Mouse (Mus musculus) kidney, embryonic 14.5 days (tissue): Measurements from ENCODE around the gene Ptgs1. TPM values are rescaled to one million over a fixed set of nuclear protein-coding genes. Genes with fewer than 3 reads are reported as not detected.

Experiments used
- ATAC-seq: fragments of 200-750 bp; cut with Nextera tagmentation; 2 replicates; pipeline ENCODE4 v1.8.0; 2017; ENCODE audit warnings: moderate number of reproducible peaks, mild to moderate bottlenecking, moderate TSS enrichment, moderate library complexity; ENCODE audit not compliant: low FRiP score, low TSS enrichment
- H3K27ac ChIP-seq: fragments of 300-500 bp; sonication (generic); 2 replicates; pipeline ENCODE4 v1.5.1; 2014; ENCODE audit warnings: low read depth, mild to moderate bottlenecking, low read length, moderate library complexity, mixed read lengths
- H3K27me3 ChIP-seq: fragments of 300-500 bp; sonication (generic); 2 replicates; pipeline ENCODE4 v1.6.1; 2014; ENCODE audit warnings: mild to moderate bottlenecking, low read length; ENCODE audit not compliant: control insufficient read depth, insufficient read depth
- H3K36me3 ChIP-seq: fragments of 300-500 bp; sonication (generic); 2 replicates; pipeline ENCODE4 v1.6.1; 2014; ENCODE audit warnings: low read length, mixed read lengths; ENCODE audit not compliant: control insufficient read depth, insufficient read depth
- H3K4me1 ChIP-seq: fragments of 300-500 bp; sonication (generic); 2 replicates; pipeline ENCODE4 v1.6.1; 2014; ENCODE audit warnings: low read length, mixed read lengths; ENCODE audit not compliant: control insufficient read depth, insufficient read depth
- H3K4me2 ChIP-seq: fragments of 300-500 bp; sonication (generic); replicated peaks from 2 replicates; pipeline ENCODE4 v1.6.1; 2014; ENCODE audit warnings: low read depth, mild to moderate bottlenecking, low read length
- H3K4me3 ChIP-seq: fragments of 300-500 bp; sonication (generic); 2 replicates; pipeline ENCODE4 v1.5.1; 2014; ENCODE audit warnings: mild to moderate bottlenecking, low read length
- H3K9ac ChIP-seq: fragments of 300-500 bp; sonication (generic); 2 replicates; pipeline ENCODE4 v1.6.1; 2014; ENCODE audit warnings: low read depth, mild to moderate bottlenecking, low read length, moderate library complexity
- H3K9me3 ChIP-seq: fragments of 300-500 bp; sonication (generic); 2 replicates; pipeline ENCODE4 v1.6.1; 2016; ENCODE audit warnings: low read length; ENCODE audit not compliant: control insufficient read depth
- WGBS: fragments of 180-500 bp; shearing (Covaris S2); extraction: QIAGEN DNeasy Blood & Tissue Kit; methylation state at CpG from one replicate; pipeline ENCODE4 v1.1.7; 2014; 5-methylcytosine and 5-hydroxymethylcytosine counted together
- polyA plus RNA-seq: library from polyadenylated mRNA; unstranded; fragments of >200 nt; fragmentation: Nextera tagmentation; extraction: Ambion mirVana; gene quantifications from 2 replicates; pipeline ENCODE4 v1.2.1, GENCODE M21; 2014

Gene Ptgs1
- polyA plus RNA-seq, 1 experiment from 2014 or later = 24.6 TPM

- peak overlapping the region; percentile 32; the same call in 1 of the 2 replicates for H3K4me2 ChIP-seq
- H3K36me3 ChIP-seq = no peaks in the 10 kb centered on the region
- ATAC-seq = no peak
- H3K27me3 ChIP-seq = peaks cover 12% of the 10 kb centered on the region
- peak overlapping the region; percentile 37; the same call in 1 of the 2 replicates for H3K9ac ChIP-seq
- no peaks in the 10 kb centered on the region for H3K9me3 ChIP-seq
- peak overlapping the region; percentile 9; the same call in 1 of the 2 replicates for H3K4me3 ChIP-seq
- 0 out of 2 replicates have a peak, but pooled peaks cover 4% of the 10 kb centered on the region for H3K4me1 ChIP-seq
- WGBS = 2% methylated on average over 34 of the region's 34 CpGs
- H3K27ac ChIP-seq = no peak overlapping the region
Observed at GRCm38 (mm10) chr2:36210796-36211195, 19.4 kb upstream of the Ptgs1 start.

- no peak overlapping the region for H3K4me3 ChIP-seq
- no peak overlapping the region for H3K9ac ChIP-seq
- WGBS = 6% methylated on average over 7 of the region's 7 CpGs
- H3K4me1 ChIP-seq = peaks cover 12% of the 10 kb centered on the region
- H3K9me3 ChIP-seq = no peaks in the 10 kb centered on the region
- H3K27me3 ChIP-seq = peaks cover 12% of the 10 kb centered on the region
- peak; percentile 75 for ATAC-seq
- no peak overlapping the region for H3K4me2 ChIP-seq
- H3K27ac ChIP-seq = no peak overlapping the region
- H3K36me3 ChIP-seq = no peaks in the 10 kb centered on the region
Observed at GRCm38 (mm10) chr2:36211785-36212184, 18.4 kb upstream of the Ptgs1 start.

GRCm38 (mm10) chr2:36213108-36213507 lies 17.1 kb upstream of the Ptgs1 start:
- Histone ChIP-seq H3K4me3 (no peak overlapping the region), H3K4me1 (peaks cover 23% of the 10 kb centered on the region), H3K4me2 (no peak overlapping the region), H3K36me3 (no peaks in the 10 kb centered on the region), H3K27ac (no peak overlapping the region), H3K9ac (no peak overlapping the region), H3K9me3 (no peaks in the 10 kb centered on the region), H3K27me3 (peaks cover 12% of the 10 kb centered on the region)
- ATAC-seq = no peak
- WGBS = 52% methylated on average over 7 of the region's 7 CpGs

GRCm38 (mm10) chr2:36214023-36214422 lies 16.2 kb upstream of the Ptgs1 start:
- Histone ChIP-seq H3K4me3 (no peak overlapping the region), H3K9ac (peak overlapping the region; percentile 28; the same call in 1 of the 2 replicates), H3K27me3 (peaks cover 12% of the 10 kb centered on the region), H3K9me3 (no peaks in the 10 kb centered on the region), H3K4me2 (peak overlapping the region; percentile 22), H3K27ac (no peak overlapping the region), H3K4me1 (peaks cover 23% of the 10 kb centered on the region), H3K36me3 (no peaks in the 10 kb centered on the region)
- 8% methylated on average over 8 of the region's 8 CpGs for WGBS
- ATAC-seq = peak; percentile 69; the same call in 1 of the 2 replicates

- 59% methylated on average over 5 of the region's 5 CpGs for WGBS
- Histone ChIP-seq H3K27ac (no peak overlapping the region), H3K9me3 (no peaks in the 10 kb centered on the region), H3K4me1 (peaks cover 23% of the 10 kb centered on the region), H3K36me3 (no peaks in the 10 kb centered on the region), H3K4me3 (no peak overlapping the region), H3K27me3 (peaks cover 12% of the 10 kb centered on the region), H3K9ac (peak overlapping the region; percentile 28; the same call in 1 of the 2 replicates), H3K4me2 (peak overlapping the region; percentile 22)
- no peak for ATAC-seq
Observed at GRCm38 (mm10) chr2:36214425-36214824, 15.8 kb upstream of the Ptgs1 start.

- Histone ChIP-seq H3K27me3 (peaks cover 12% of the 10 kb centered on the region), H3K4me3 (no peak overlapping the region), H3K9ac (no peak overlapping the region), H3K4me1 (peaks cover 23% of the 10 kb centered on the region), H3K27ac (no peak overlapping the region), H3K4me2 (no peak overlapping the region), H3K36me3 (no peaks in the 10 kb centered on the region), H3K9me3 (no peaks in the 10 kb centered on the region)
- ATAC-seq = no peak
- WGBS = 87% methylated on average over 5 of the region's 5 CpGs
Observed at GRCm38 (mm10) chr2:36215203-36215739, 15.0 kb upstream of the Ptgs1 start.

GRCm38 (mm10) chr2:36216546-36216945 lies 13.7 kb upstream of the Ptgs1 start:
- Histone ChIP-seq H3K4me1 (peaks cover 23% of the 10 kb centered on the region), H3K9me3 (no peaks in the 10 kb centered on the region), H3K4me3 (no peak overlapping the region), H3K9ac (no peak overlapping the region), H3K27ac (peak overlapping the region; percentile 71), H3K4me2 (no peak overlapping the region), H3K36me3 (no peaks in the 10 kb centered on the region), H3K27me3 (peaks cover 3% of the 10 kb centered on the region; the same call in 1 of the 2 replicates)
- no peak for ATAC-seq

GRCm38 (mm10) chr2:36216953-36217573 lies 13.2 kb upstream of the Ptgs1 start:
- H3K27me3 ChIP-seq = no peaks in the 10 kb centered on the region
- H3K4me3 ChIP-seq = no peak overlapping the region
- peaks cover 23% of the 10 kb centered on the region for H3K4me1 ChIP-seq
- H3K36me3 ChIP-seq = no peaks in the 10 kb centered on the region
- H3K4me2 ChIP-seq = no peak overlapping the region
- no peak for ATAC-seq
- no peaks in the 10 kb centered on the region for H3K9me3 ChIP-seq
- WGBS = 55% methylated on average over 4 of the region's 4 CpGs
- no peak overlapping the region for H3K9ac ChIP-seq
- peak overlapping the region; percentile 71 for H3K27ac ChIP-seq

GRCm38 (mm10) chr2:36217692-36218233 lies 12.5 kb upstream of the Ptgs1 start:
- Histone ChIP-seq H3K36me3 (no peaks in the 10 kb centered on the region), H3K4me2 (no peak overlapping the region), H3K27me3 (no peaks in the 10 kb centered on the region), H3K4me3 (no peak overlapping the region), H3K4me1 (peaks cover 19% of the 10 kb centered on the region), H3K27ac (peak overlapping the region; percentile 71; the same call in 1 of the 2 replicates), H3K9me3 (no peaks in the 10 kb centered on the region), H3K9ac (no peak overlapping the region; the same call in 1 of the 2 replicates)
- 36% methylated on average over 5 of the region's 5 CpGs for WGBS
- no peak for ATAC-seq
